Mouse (Mus musculus): Measurements from ENCODE around the gene Becn1. TPM values are rescaled to one million over a fixed set of nuclear protein-coding genes. Genes with fewer than 3 reads are reported as not detected.

Gene Becn1
- polyA plus RNA-seq, 1 experiment from 2014 or later: 131 TPM

- Histone ChIP-seq H3K27ac (0 out of 2 replicates have a peak overlapping the region, but pooled peaks have one; percentile 5), H3K4me2 (replicated peaks) (0 out of 2 replicates have a peak overlapping the region, but pooled peaks have one; percentile 3), H3K9ac (no peak overlapping the region), H3K4me3 (no peak overlapping the region), H3K4me1 (peaks cover 27% of the 10 kb centered on the region), H3K36me3 (no peaks in the 10 kb centered on the region), H3K27me3 (peaks cover 10% of the 10 kb centered on the region; the same call in 1 of the 2 replicates), H3K9me3 (no peaks in the 10 kb centered on the region)
- 27% methylated on average over 14 of the region's 14 CpGs for WGBS
- ATAC-seq (ENCODE audit: insufficient number of reproducible peaks, insufficient read depth, low FRiP score, low TSS enrichment): no peak
Measured at GRCm38 (mm10) chr11:101248258-101248994, 53.7 kb downstream of the Becn1 start.

- Histone ChIP-seq H3K27me3 (peaks cover 10% of the 10 kb centered on the region; the same call in 1 of the 2 replicates), H3K27ac (0 out of 2 replicates have a peak overlapping the region, but pooled peaks have one; percentile 5), H3K4me2 (replicated peaks) (peak overlapping the region; percentile 98), H3K9me3 (no peaks in the 10 kb centered on the region), H3K4me3 (no peak overlapping the region), H3K4me1 (peaks cover 23% of the 10 kb centered on the region), H3K36me3 (no peaks in the 10 kb centered on the region), H3K9ac (no peak overlapping the region)
- WGBS: 77% methylated on average over 6 of the region's 6 CpGs
- no peak for ATAC-seq (ENCODE audit: insufficient number of reproducible peaks, insufficient read depth, low FRiP score, low TSS enrichment)
Measured at GRCm38 (mm10) chr11:101247521-101248030, 54.5 kb downstream of the Becn1 start.

DNA sequence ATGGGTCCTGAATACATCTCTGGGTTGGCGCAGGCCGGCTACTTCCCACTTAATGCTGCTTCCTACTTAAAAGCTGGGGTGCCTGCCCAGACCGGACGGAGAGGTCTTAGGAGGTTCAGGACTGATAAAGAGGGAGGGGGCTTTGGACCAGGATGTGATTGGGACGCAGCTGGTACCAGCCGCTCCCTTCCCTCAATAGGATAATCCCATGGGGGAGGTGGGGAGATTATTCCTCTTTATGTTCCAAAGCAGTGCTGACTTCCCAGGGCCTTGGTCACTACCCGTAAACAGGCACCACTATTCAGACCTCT is 55.4 kb downstream of the Becn1 start:
- Histone ChIP-seq H3K9me3 (no peaks in the 10 kb centered on the region), H3K27ac (peak overlapping the region; percentile 81), H3K9ac (peak overlapping the region; percentile 76), H3K4me1 (peaks cover 21% of the 10 kb centered on the region), H3K27me3 (peaks cover 10% of the 10 kb centered on the region; the same call in 1 of the 2 replicates), H3K4me2 (replicated peaks) (peak overlapping the region; percentile 98), H3K36me3 (no peaks in the 10 kb centered on the region), H3K4me3 (peak overlapping the region; percentile 66)
- no peak; the same call in 1 of the 2 replicates for ATAC-seq (ENCODE audit: insufficient number of reproducible peaks, insufficient read depth, low FRiP score, low TSS enrichment)
- 2% methylated on average over 7 of the region's 7 CpGs for WGBS

GRCm38 (mm10) chr11:101245855-101246701 is 56.0 kb downstream of the Becn1 start, which contains the start of gene Ramp2:
Gene Ramp2, plus strand, starts transcription at chr11:101246028.
- under 1% methylated on average over 63 of the region's 63 CpGs for WGBS
- Histone ChIP-seq H3K27me3 (peaks cover 10% of the 10 kb centered on the region; the same call in 1 of the 2 replicates), H3K4me1 (peaks cover 21% of the 10 kb centered on the region), H3K9ac (peak within 1 kb of the TSS; percentile 76), H3K4me2 (replicated peaks) (peak within 1 kb of the TSS; percentile 98), H3K27ac (peak within 1 kb of the TSS; percentile 81), H3K36me3 (no peaks in the 10 kb centered on the region), H3K9me3 (no peaks in the 10 kb centered on the region), H3K4me3 (peak within 1 kb of the TSS; percentile 66)
- peak; percentile 77 for ATAC-seq (ENCODE audit: insufficient number of reproducible peaks, insufficient read depth, low FRiP score, low TSS enrichment)

- no peak overlapping the region for H3K4me3 ChIP-seq
- WGBS: 8% methylated on average over 4 of the region's 4 CpGs
- no peaks in the 10 kb centered on the region for H3K9me3 ChIP-seq
- peaks cover 10% of the 10 kb centered on the region; the same call in 1 of the 2 replicates for H3K27me3 ChIP-seq
- no peaks in the 10 kb centered on the region for H3K36me3 ChIP-seq
- peak overlapping the region; percentile 81; the same call in 1 of the 2 replicates for H3K27ac ChIP-seq
- H3K4me2 ChIP-seq (replicated peaks): peak overlapping the region; percentile 98
- H3K9ac ChIP-seq: no peak overlapping the region
- ATAC-seq (ENCODE audit: insufficient number of reproducible peaks, insufficient read depth, low FRiP score, low TSS enrichment): no peak
- H3K4me1 ChIP-seq: peaks cover 21% of the 10 kb centered on the region
Measured at GRCm38 (mm10) chr11:101245071-101245470, 57.0 kb downstream of the Becn1 start.

- H3K9ac ChIP-seq: no peak overlapping the region
- no peak overlapping the region for H3K4me2 ChIP-seq (replicated peaks)
- H3K4me3 ChIP-seq: no peak overlapping the region
- H3K36me3 ChIP-seq: no peaks in the 10 kb centered on the region
- H3K4me1 ChIP-seq: peaks cover 7% of the 10 kb centered on the region
- H3K27ac ChIP-seq: peak overlapping the region; percentile 73
- WGBS: 20% methylated on average over 5 of the region's 5 CpGs
- no peak for ATAC-seq (ENCODE audit: insufficient number of reproducible peaks, insufficient read depth, low FRiP score, low TSS enrichment)
- H3K27me3 ChIP-seq: no peaks in the 10 kb centered on the region
- H3K9me3 ChIP-seq: no peaks in the 10 kb centered on the region
Measured at GRCm38 (mm10) chr11:101238071-101238647, 63.9 kb downstream of the Becn1 start.

GRCm38 (mm10) chr11:101236782-101237181 is 65.3 kb downstream of the Becn1 start:
- Histone ChIP-seq H3K27ac (no peak overlapping the region), H3K9ac (no peak overlapping the region), H3K27me3 (no peaks in the 10 kb centered on the region), H3K4me3 (no peak overlapping the region), H3K36me3 (no peaks in the 10 kb centered on the region), H3K9me3 (no peaks in the 10 kb centered on the region), H3K4me2 (replicated peaks) (no peak overlapping the region), H3K4me1 (peaks cover 13% of the 10 kb centered on the region)
- 90% methylated on average over 5 of the region's 5 CpGs for WGBS
- ATAC-seq (ENCODE audit: insufficient number of reproducible peaks, insufficient read depth, low FRiP score, low TSS enrichment): no peak

Other genes starting within 250 kb of the Becn1 start
- gene Naglu, start 232.3 kb downstream of the Becn1 start, polyA plus RNA-seq (2016; fragmentation: Nextera tagmentation; extraction: Ambion mirVana): 9.4 and 9.5 TPM in 2 replicates
- 0.15 TPM in 1 of 2 replicates, not detected in the other for gene Hsd17b1, start 223.9 kb downstream of the Becn1 start, polyA plus RNA-seq (2016; fragmentation: Nextera tagmentation; extraction: Ambion mirVana)
- gene Coasy, start 219.7 kb downstream of the Becn1 start, polyA plus RNA-seq (2016; fragmentation: Nextera tagmentation; extraction: Ambion mirVana): 43.4 and 45.6 TPM in 2 replicates
- gene Mlx, start 215.0 kb downstream of the Becn1 start, polyA plus RNA-seq (2016; fragmentation: Nextera tagmentation; extraction: Ambion mirVana): 37.8 and 42.8 TPM in 2 replicates
- gene Psmc3ip, start 206.8 kb downstream of the Becn1 start, polyA plus RNA-seq (2016; fragmentation: Nextera tagmentation; extraction: Ambion mirVana): 45.7 and 46.0 TPM in 2 replicates
- gene Retreg3, start 182.4 kb downstream of the Becn1 start, polyA plus RNA-seq (2016; fragmentation: Nextera tagmentation; extraction: Ambion mirVana): 17.0 and 18.6 TPM in 2 replicates
- 81.7 and 83.6 TPM in 2 replicates for gene Tubg1, start 182.3 kb downstream of the Becn1 start, polyA plus RNA-seq (2016; fragmentation: Nextera tagmentation; extraction: Ambion mirVana)
- gene Tubg2, start 146.4 kb downstream of the Becn1 start, polyA plus RNA-seq (2016; fragmentation: Nextera tagmentation; extraction: Ambion mirVana): 9.4 and 10.8 TPM in 2 replicates
- 0.50 and 0.60 TPM in 2 replicates for gene Cntnap1, start 131.8 kb downstream of the Becn1 start, polyA plus RNA-seq (2016; fragmentation: Nextera tagmentation; extraction: Ambion mirVana)
- gene Plekhh3, start 130.9 kb downstream of the Becn1 start, polyA plus RNA-seq (2016; fragmentation: Nextera tagmentation; extraction: Ambion mirVana): 10.3 and 11.9 TPM in 2 replicates
- gene Ccr10, start 126.8 kb downstream of the Becn1 start, polyA plus RNA-seq (2016; fragmentation: Nextera tagmentation; extraction: Ambion mirVana): 0.13 and 0.24 TPM in 2 replicates
- 15.6 and 17.3 TPM in 2 replicates for gene Ezh1, start 75.8 kb downstream of the Becn1 start, polyA plus RNA-seq (2016; fragmentation: Nextera tagmentation; extraction: Ambion mirVana)
- gene Ramp2, start 56.3 kb downstream of the Becn1 start, polyA plus RNA-seq (2016; fragmentation: Nextera tagmentation; extraction: Ambion mirVana): 80.2 and 86.9 TPM in 2 replicates
- 93.6 and 99.3 TPM in 2 replicates for gene Vps25, start 48.6 kb downstream of the Becn1 start, polyA plus RNA-seq (2016; fragmentation: Nextera tagmentation; extraction: Ambion mirVana)
- 7.7 and 8.0 TPM in 2 replicates for gene Wnk4, start 41.7 kb downstream of the Becn1 start, polyA plus RNA-seq (2016; fragmentation: Nextera tagmentation; extraction: Ambion mirVana)
- 1.4 and 2.0 TPM in 2 replicates for gene Cntd1, start 23.3 kb downstream of the Becn1 start, polyA plus RNA-seq (2016; fragmentation: Nextera tagmentation; extraction: Ambion mirVana)
- 201 and 209 TPM in 2 replicates for gene Coa3, start 23.2 kb downstream of the Becn1 start, polyA plus RNA-seq (2016; fragmentation: Nextera tagmentation; extraction: Ambion mirVana)
- 163 and 172 TPM in 2 replicates for gene Psme3, start 13.9 kb upstream of the Becn1 start, polyA plus RNA-seq (2016; fragmentation: Nextera tagmentation; extraction: Ambion mirVana)
- 1.8 and 2.4 TPM in 2 replicates for gene Aoc2, start 22.8 kb upstream of the Becn1 start, polyA plus RNA-seq (2016; fragmentation: Nextera tagmentation; extraction: Ambion mirVana)
- 0.04 TPM in 1 of 2 replicates, not detected in the other for gene Aoc3, start 28.3 kb upstream of the Becn1 start, polyA plus RNA-seq (2016; fragmentation: Nextera tagmentation; extraction: Ambion mirVana)
- gene G6pc, start 65.3 kb upstream of the Becn1 start, polyA plus RNA-seq (2016; fragmentation: Nextera tagmentation; extraction: Ambion mirVana): not detected in 2 replicates
- 86.3 and 86.5 TPM in 2 replicates for gene Aarsd1, start 115.3 kb upstream of the Becn1 start, polyA plus RNA-seq (2016; fragmentation: Nextera tagmentation; extraction: Ambion mirVana)
- 9.6 and 9.9 TPM in 2 replicates for gene Gm27029, start 122.5 kb upstream of the Becn1 start, polyA plus RNA-seq (2016; fragmentation: Nextera tagmentation; extraction: Ambion mirVana)
- 22.5 and 23.0 TPM in 2 replicates for gene Rundc1, start 122.8 kb upstream of the Becn1 start, polyA plus RNA-seq (2016; fragmentation: Nextera tagmentation; extraction: Ambion mirVana)
- 7.4 and 9.1 TPM in 2 replicates for gene Ptges3l, start 123.0 kb upstream of the Becn1 start, polyA plus RNA-seq (2016; fragmentation: Nextera tagmentation; extraction: Ambion mirVana)
- 361 and 382 TPM in 2 replicates for gene Rpl27, start 140.0 kb upstream of the Becn1 start, polyA plus RNA-seq (2016; fragmentation: Nextera tagmentation; extraction: Ambion mirVana)
- 5.9 and 6.1 TPM in 2 replicates for gene Ifi35, start 146.1 kb upstream of the Becn1 start, polyA plus RNA-seq (2016; fragmentation: Nextera tagmentation; extraction: Ambion mirVana)
- 15.2 and 17.2 TPM in 2 replicates for gene Rnd2, start 162.7 kb upstream of the Becn1 start, polyA plus RNA-seq (2016; fragmentation: Nextera tagmentation; extraction: Ambion mirVana)
- 32.2 and 35.4 TPM in 2 replicates for gene Vat1, start 163.9 kb upstream of the Becn1 start, polyA plus RNA-seq (2016; fragmentation: Nextera tagmentation; extraction: Ambion mirVana)
- gene Brca1, start 249.7 kb upstream of the Becn1 start, polyA plus RNA-seq (2016; fragmentation: Nextera tagmentation; extraction: Ambion mirVana): 16.6 and 19.3 TPM in 2 replicates
- 80.8 and 85.0 TPM in 2 replicates for gene Nbr1, start 249.9 kb upstream of the Becn1 start, polyA plus RNA-seq (2016; fragmentation: Nextera tagmentation; extraction: Ambion mirVana)